Mouse (Mus musculus) CH12F3 (cell line): ENCODE measurements around the gene Otud5.
"Not testable (repeated sequence)": the region's sequence is repeated elsewhere in the genome, so short reads cannot be mapped to it uniquely, and the experiment has no call there.

Experiments
- in situ Hi-C: fragments of 300-500 bp; cut with MboI; formaldehyde crosslinking; loops from 2 replicates; pipeline ENCODE4 v1.14.3; 2020; ENCODE audit warnings: low sequenced_read_pairs

The Otud5 gene

DNA sequence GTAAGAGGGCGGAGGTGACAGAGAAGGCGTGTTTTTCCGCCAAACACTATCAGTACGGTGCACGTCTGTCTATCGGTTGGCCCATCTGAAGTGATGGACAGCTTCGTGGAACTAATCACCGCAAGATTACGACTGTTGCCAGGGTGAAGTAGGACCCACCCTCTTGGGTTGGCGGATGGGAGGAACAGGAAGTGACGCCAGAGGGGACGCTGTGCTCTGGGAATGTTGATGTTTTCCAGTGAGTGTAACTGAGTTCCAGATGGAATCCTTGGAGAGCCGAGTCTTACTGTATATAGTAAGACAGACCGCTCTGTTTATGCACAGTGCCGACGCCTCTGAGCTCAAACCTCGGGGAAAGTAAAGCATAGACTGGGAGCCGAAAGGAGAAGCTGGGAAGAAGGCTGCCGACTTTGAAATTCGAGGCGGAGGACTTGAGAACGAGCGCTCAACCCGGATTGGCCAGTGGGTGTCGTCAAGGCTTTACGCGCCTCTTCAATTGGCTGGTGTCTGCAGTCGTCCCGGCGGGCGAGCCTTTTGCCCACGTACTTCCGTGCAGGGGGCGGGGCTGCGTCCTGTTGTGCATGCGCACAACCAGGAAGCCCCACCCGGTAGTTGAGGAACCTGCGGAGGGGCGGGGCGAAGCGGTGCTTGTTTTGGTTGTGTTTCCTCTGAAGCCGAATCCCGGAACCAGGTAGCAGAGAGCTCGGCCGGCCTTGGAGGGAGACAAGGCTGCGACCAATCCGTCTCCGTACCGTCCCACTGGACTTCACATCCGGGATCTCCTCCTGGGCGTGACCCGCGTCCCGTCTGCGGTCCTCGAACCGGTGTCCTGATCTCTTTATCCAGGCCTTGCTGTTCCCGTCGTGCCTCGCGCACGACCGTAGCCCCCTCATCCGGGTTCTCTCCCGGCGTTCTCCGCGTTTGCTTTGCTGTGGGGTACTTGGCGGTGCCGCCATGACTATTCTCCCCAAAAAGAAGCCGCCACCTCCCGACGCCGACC lies at the start of gene Otud5:
TSS of gene Otud5 (plus strand) at position 202 of the 1,000 bp plus-strand sequence.
- in situ Hi-C loops = no loop called here

DNA sequence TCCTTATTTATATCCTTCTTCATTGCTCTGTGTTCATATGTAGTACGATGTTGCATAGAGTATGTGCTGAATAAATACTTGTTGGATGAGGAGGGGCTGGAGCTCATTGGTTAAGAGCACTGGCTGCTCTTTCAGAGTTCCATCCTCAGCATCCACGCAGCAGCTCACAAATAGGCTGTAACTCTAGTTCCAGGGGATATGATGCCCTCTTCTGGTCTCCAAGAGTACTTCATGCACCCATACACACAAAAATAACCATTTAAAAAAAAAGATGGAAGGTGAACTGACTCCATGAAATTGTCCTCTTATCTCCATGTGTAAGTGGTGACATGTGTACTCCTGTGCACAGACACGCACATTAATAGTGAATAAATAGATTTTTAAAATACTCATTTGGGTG lies 47.8 kb upstream of the Otud5 start:
- in situ Hi-C loops = no loop called here

DNA sequence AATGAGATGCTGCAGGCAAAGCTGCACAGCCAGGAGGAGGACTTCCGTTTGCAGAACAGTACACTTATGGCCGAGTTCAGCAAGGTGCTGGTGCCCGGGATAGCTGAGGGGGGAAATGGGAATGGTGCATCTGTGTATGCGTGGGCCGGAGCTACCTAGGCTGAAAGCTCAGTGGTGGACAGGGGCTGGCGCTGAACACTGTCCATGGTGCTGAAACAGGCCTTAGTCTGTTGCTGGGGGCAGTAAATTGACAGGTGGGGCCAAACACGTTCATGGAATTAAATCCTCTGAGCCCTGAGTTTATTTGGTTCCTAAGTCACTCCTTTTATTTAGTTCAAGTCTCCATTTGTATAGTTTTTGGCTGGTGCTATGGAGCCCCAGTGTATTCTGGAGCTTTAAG lies 46.1 kb upstream of the Otud5 start:
- in situ Hi-C loops = no loop called here

DNA sequence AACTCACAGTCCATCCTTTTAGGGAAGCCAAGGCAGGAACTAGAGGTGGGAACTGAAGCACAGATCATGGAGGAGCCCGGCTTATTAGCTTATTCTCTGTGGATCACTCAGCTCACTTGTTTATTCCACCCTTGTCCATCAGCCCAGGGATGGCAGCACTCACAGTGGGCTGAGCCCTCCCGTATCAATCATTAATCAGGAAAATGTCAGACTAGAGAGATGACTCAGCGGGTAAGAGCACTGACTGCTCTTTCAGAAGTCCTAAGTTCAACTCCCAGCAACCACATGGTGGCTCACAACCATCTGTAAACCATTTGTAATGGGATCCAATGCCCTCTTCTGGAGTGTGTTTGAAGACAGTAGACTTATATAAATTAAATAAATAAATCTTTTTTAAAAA lies 43.8 kb upstream of the Otud5 start:
- in situ Hi-C loops = no loop called here

DNA sequence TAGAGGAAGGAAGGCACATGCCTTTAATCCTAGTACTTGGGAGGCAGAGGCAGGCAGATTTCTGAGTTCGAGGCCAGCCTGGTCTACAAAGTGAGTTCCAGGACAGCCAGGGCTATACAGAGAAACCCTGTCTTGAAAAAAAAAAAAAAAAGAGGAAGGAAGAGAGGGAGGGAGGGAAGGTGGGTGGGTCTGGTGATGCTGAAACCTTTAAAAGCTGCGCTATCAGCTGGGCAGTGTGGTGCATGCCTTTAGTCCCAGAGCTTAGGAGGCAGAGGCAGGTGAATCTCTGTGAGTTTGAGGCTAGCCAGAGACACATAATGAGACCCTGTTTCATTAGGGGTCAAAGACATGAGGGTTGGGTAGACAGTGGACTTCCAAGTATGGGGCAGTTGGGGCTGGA lies 39.0 kb upstream of the Otud5 start:
- in situ Hi-C loops = not testable (repeated sequence)

DNA sequence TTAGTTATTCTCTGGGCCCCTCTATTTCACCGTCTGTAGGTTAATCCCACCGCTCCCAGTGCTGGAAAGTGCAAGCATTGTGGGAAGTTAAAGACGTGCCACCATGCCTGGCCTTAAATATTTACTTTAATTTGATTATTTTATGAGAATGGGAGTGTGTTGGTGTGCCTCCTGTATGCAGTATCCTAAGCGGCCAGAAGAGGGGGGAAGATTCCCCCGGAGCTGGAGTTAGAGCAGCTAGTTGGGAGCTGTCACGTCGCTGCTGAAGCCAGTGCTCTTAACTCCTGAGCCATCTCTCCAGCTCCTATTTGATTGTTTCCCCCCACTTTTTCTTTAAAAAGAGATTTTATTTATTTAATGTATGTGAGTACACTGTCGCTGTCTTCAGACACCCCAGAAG lies 26.1 kb upstream of the Otud5 start:
- in situ Hi-C loops = not testable (repeated sequence)

DNA sequence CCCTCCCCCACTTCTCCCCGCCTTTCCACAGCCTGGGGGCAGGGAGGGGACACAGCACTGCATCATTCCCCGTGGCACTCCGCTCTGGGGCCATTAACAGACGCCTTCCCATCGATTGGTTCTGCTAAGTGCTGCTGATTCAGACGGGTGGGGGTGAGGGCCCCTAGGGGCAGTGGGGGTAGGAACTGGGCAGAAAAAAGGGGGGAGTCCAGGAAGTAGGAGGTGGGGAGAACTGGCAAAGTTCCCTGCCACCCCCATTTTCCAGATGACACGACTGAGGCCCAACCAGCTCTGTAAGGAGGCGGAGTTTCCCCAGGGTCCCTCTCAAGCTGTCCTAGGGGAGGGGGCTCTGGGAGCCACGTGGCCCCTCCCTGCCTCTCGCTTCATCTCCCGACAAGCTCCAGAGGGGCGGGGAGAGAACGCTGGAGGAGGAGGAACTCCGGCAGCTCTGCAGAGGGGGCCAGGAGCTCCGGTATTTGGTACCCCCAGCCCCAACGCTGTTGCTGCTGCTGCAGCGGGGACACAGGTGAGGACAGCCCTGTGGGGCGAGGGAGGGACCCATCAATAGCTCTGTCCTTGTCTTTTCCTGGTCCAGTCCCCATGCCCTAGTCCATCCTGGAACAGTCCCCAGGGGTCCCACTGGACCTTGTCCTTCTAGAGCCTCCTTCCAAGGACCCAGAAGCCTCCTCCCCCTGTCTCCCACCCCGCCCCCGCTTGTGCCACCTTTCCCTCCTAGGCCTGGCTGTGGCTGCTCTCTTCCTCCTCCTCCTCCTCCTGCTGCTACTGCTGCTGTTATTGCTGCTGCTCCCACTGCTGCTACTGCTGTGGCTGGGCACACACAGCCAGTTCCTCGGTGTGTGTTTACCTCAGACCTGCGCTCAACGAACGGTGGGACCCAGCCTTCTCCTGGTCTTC lies 19.0 kb upstream of the Otud5 start, which contains the start of gene Kcnd1:
TSS of gene Kcnd1 (plus strand) at position 425 of the 915 bp plus-strand sequence.
- in situ Hi-C loops = no loop called here

DNA sequence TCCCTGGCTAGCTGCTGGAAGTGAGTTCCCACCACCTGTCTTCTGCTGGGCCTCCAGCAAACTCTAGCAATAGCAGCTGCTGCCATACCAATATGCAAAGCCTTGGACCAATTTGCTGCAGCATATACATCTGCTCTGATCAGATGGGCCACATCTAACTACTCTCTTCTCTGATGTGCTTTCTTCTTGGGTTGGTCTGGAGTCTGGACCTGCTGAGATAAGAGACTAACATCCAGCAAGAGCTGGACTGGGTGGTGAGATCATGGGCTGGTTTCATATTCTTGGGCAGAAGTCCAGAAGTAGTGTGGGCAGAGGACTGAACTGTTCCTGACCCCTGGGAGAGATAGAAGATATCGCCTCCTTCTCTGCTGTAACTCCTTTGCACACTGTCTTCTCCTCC lies 4.0 kb upstream of the Otud5 start:
- in situ Hi-C loops = no loop called here

DNA sequence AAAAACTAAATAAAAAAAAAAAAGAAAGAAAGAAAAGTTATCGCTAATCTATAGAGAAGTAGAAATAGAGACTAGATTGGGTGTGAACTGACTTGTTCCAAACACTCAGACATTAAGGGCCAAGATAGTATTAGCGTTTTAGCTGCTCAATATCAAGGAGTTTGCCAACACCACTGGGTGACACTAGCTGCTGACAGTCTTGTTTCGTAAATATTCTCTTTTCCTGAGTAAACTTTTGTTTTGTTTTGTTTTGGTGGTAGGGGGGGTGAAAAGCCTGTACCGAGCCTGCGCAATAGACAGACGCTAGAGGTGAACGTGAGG lies 362 bp upstream of the Otud5 start:
- in situ Hi-C loops = no loop called here

DNA sequence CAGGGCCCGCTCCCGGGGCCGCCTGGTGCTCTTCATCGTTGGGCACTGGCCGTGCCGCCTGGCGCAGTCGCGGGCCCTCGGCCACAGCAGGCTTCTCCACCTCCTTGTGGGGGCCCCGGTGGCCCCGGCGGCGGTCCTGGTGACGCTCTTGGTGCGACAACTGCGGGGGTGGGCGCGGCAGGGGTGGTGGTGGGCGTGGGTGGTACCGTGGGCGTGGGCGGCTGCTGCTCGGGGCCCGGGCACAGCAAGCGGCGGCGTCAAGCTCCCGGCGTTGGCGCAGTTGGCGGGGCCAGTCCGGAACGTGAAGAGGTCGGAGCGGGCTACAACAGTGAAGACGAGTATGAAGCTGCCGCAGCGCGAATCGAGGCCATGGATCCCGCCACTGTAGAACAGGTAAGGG lies 1.2 kb downstream of the Otud5 start:
- in situ Hi-C loops = no loop called here

DNA sequence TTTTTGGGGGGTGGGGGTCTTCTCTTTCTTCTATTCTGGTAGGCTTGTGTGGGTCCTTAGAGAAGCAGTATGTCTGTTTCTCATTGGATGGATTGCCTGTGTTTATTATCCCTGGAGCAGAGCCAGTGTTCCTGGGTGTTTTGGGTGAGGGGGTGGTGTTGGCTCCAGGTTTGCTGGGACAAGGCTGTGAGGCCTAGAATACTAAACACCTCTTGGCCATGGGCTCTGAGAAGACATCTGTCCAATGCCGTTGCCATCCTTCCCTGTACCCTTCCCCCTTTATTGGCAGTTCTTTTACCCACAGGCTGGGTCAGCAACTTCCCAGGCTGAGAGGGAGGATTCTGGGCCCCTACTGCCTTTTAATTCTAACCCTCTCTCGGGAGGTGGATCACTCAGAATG lies 6.7 kb downstream of the Otud5 start:
- in situ Hi-C loops = no loop called here

DNA sequence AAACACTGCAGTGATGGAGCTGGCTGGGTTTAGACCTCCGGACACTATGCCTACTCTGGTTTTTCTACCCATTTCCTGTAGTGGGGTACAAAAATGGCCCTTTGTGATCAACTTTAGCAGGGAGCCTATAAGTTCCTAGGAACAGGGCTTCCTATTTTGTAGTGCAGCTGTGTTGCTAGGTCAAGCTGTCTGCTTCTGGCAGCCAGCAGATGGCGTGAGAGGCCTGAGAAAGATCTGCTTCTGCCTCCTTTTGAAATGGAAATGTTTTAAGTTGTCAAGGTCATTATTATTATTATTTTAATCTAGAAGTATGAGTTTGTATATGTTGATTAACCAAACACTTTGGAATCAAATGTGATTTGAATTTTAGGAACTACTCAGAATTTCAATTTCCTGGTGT lies 13.4 kb downstream of the Otud5 start:
- in situ Hi-C loops = no loop called here

DNA sequence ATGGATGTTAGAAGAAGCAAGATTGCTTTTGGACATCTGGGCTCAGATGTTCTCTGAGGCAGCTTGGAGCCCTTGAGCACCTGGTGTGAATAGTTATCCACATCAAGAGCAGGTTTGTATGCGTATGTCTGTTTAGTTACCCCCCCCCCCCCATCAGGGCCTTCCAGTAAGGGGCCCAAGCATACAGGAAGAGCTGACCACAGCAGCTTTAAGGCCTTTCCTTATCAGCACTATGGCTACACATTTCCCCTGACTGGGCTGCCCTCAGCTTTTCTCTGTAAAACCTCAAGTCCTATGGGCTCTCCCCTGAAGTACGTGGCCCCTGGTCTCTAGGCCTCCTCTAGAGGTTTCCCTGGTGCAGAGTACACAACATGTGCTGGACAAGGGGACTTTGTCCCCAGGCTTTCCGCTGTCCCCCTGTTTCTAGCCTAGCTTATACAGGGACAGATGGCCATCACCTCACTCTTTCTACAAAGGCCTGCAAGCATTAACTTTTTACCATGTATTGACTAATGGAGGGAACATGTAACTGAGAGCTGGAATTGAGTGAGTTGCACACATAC lies 18.1 kb downstream of the Otud5 start:
- in situ Hi-C loops = no loop called here

DNA sequence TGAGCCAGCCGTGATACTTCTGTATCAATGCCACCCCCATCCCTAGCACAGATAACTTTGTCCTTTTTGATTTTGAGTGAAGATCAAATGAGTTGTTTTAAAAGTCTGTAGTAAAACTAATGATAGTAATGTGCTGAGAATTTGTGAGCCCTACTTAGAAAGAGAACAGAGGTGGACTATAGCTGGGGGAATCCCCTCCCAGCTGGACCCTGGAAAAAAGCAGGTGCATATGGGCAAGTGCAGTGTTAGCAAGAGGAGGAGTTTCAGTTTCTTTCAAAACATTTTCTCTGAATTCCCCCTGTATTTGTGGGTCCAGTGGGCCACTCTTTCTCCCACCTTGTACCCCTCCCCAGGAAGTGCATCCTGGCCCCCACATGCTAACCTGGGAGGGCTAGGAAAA lies 22.0 kb downstream of the Otud5 start:
- in situ Hi-C loops = no loop called here

DNA sequence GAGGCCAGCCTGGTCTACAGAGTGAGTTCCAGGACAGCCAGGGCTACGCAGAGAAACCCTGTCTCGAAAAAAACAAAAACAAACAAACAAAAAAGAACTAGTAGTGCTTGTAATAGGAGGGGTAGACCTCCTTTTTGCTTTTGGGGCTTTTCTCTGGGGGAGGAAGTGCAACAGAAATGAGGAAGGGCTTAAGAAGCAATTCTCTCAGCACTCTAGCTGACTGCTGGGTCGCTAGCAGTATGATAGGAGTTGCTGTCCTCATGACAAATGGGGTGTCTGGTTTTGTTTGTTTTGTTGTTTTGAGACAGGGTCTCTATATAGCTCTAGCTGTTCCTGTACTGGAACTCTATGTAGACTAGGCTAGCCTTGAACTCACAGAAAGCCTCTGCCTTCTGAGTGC lies 23.4 kb downstream of the Otud5 start:
- in situ Hi-C loops = no loop called here

DNA sequence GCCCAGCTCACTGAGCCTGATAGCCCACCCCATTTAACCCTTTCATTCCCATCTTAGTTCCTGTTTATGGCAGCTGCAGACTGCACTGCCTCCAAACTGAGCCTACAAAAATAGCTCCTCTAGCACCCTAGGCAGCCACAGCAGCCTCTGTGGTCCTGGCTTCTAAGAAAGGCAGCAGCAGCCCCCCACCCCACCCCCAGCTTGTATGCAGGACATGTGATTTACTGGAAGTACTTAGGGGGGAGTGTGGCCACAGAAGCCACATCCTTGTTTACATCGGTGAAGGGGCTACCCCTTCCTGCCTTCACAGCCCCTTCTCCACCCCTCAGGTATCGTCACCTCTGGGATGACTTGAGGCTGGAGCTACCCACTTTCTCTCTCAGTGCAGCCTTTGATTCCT lies 24.2 kb downstream of the Otud5 start:
- in situ Hi-C loops = no loop called here

DNA sequence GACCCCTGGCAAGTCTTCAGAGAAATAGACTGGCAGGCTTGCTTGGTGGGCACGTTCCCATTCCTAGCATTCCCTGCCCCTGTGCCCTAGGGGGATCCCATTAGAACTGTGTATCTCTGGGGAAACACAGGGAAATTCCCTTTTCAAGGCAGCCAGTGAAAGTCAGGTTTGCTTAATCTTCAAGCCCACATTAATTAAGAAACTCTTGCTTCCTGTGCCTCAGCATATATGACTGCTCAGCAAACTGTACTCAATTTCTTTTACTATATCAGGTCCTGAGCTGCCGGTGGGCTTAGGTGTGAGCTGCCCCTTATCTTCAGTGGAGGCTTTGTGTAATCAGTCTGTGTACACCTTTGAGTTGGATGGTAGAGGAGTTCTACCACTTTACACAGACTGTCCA lies 24.6 kb downstream of the Otud5 start:
- in situ Hi-C loops = no loop called here

DNA sequence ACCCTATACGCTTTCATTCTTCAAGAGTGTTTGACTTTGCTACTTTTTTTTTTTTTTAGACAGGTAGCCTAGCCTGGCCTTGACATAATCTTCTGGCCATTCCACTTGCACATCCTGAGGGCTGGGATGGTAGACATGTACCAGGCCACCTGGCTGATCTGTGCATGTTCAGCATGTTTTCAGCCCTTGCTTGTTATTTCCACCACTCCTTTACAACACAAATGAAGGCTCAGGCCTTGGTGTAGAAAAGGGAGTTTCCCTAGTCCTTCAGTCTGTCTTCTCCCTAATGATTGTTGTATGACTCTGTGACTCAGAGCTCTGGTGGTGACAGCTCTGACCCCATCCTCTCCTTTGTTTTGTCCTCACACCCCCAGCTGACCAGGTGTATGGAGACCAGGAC lies 26.0 kb downstream of the Otud5 start:
- in situ Hi-C loops = no loop called here

DNA sequence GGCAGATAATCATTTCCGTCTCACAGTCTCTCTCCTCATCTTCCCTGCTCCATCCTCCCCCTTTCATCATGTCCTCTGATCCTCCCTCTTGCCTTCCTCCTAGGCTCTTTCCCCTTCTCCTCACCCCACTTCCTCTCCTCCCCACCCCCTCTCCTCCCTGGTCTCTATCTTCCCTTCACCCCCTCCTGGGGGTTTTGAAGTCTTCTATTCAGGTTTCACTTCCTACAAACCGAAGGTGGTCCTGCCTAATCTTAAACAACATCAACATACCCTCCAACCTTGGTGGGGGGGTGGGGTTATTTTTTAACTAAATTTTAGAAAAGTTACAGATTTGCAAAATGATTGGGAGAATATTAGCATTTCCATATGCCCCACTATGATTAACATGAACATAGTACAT lies 27.3 kb downstream of the Otud5 start:
- in situ Hi-C loops = no loop called here

DNA sequence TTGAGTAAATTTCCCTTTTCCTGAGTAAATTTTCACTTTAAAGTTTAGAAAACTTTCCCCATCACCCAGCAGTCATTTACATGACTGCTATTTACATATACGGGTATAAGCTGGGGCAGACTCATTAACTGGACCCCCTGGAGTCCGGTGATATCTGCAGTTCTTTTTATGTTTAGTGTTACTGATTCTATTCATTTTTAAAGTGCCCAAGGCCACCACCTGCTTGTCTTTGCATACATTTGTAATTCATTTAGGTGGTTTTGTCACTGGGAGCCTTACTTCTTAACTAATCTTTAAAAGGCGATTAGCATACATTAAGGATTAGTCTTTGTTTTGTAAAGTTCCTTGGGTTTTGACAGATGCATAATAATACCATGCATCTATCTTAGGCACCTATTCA lies 28.7 kb downstream of the Otud5 start:
- in situ Hi-C loops = no loop called here

DNA sequence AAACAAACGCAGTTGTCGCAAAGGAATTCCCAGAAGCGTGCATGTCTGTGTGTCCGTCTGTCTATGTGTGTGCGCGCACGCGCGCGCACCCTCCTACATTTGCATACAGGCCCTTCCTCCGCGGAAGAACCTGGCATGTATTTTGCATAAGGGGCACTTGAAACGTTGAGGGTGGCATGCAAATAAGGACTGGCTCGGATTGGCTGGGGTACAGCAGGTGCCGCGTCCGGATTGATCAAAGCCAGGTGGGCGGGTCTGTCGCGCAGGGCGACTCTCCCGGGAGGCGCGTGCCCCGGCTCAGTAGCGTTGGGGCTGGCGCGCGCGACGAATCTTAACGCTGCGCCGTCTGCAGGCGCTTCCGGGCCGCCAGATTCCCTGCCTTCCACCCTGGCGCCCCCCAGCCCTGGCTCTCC lies 36.8 kb downstream of the Otud5 start, which contains the start of gene Pim2:
TSS of gene Pim2 (plus strand) at position 256 of the 413 bp plus-strand sequence.
- in situ Hi-C loops = no loop called here
